In genomic region chr12:79683759-79684158, GRCm38 (mm10) we compare ENCODE assay signal across 16 mouse cellular contexts.
DNase-seq lines count a peak whose midpoint lies in the region; ATAC-seq and TF ChIP-seq lines count a peak whose summit lies in the region.
"Had no signal": no experiment of that assay in that cellular context is flagged by ENCODE, and none has a peak within 500 bp of the region (broad histone marks: within the 10 kb centered on the region; RNA-seq: fewer than 3 reads in every experiment).

No protein-coding gene starts in this region.

- no peak for ATAC-seq in liver, postnatal 0 days
- ATAC-seq in liver, embryonic 11.5 days (replicated peaks; ENCODE audit: low FRiP score), result no peak
- ATAC-seq in inflammation-experienced regulatory T-cells, adult 6 months, result peak; percentile 50
- ATAC-seq in midbrain, postnatal 0 days (ENCODE audit: low FRiP score), result no peak

- H3K4me3 ChIP-seq in liver, postnatal 0 days (ENCODE audit: low read depth, low read length), result no peak overlapping the region
- no peak overlapping the region for H3K4me3 ChIP-seq in liver, embryonic 11.5 days (ENCODE audit: low read depth, low read length)
- H3K4me3 ChIP-seq in small intestine, adult 2 months (ENCODE audit: low read depth, low read length), result no peak overlapping the region
- no peak overlapping the region for H3K4me3 ChIP-seq in midbrain, postnatal 0 days (ENCODE audit: low read depth, low read length)
- H3K4me3 ChIP-seq: hindbrain, embryonic 12.5 days; left cerebral cortex, adult 2 months; liver, embryonic 13.5 days had no signal

- H3K36me3 ChIP-seq in liver, postnatal 0 days (replicated peaks; ENCODE audit: insufficient read depth, low read length), result no peaks in the 10 kb centered on the region
- H3K36me3 ChIP-seq in liver, embryonic 11.5 days (ENCODE audit: control insufficient read depth, insufficient read depth, low read length), result no peaks in the 10 kb centered on the region
- no peaks in the 10 kb centered on the region for H3K36me3 ChIP-seq in small intestine, adult 2 months (ENCODE audit: control insufficient read depth, insufficient read depth, low read length)
- H3K36me3 ChIP-seq in midbrain, postnatal 0 days (ENCODE audit: insufficient read depth, low read length), result no peaks in the 10 kb centered on the region
- H3K36me3 ChIP-seq: hindbrain, embryonic 12.5 days; liver, embryonic 13.5 days had no signal

- no peak for TF ChIP-seq POLR2A in small intestine, adult 2 months (IDR thresholded peaks at IDR 0.05; ENCODE audit: low read depth, low read length)

- WGBS in liver, postnatal 0 days (ENCODE audit: insufficient replicate concordance), result 53% methylated on average over 4 of the region's 4 CpGs
- WGBS in liver, embryonic 11.5 days, result 61% methylated on average over 4 of the region's 4 CpGs
- 38% methylated on average over 4 of the region's 4 CpGs for WGBS in small intestine, adult 2 months
- 81% methylated on average over 4 of the region's 4 CpGs for WGBS in midbrain, postnatal 0 days

- no peak overlapping the region for H3K4me2 ChIP-seq in liver, postnatal 0 days (ENCODE audit: low read depth, low read length)
- H3K4me2 ChIP-seq in liver, embryonic 11.5 days, result no peak overlapping the region
- H3K4me2 ChIP-seq in midbrain, postnatal 0 days (ENCODE audit: low read depth, low read length, poor library complexity, severe bottlenecking), result no peak overlapping the region
- H3K4me2 ChIP-seq: hindbrain, embryonic 12.5 days; liver, embryonic 13.5 days; midbrain, embryonic 11.5 days had no signal

- no peak overlapping the region; the same call in 1 of the 2 replicates for H3K27ac ChIP-seq in liver, postnatal 0 days (ENCODE audit: low read depth)
- no peak overlapping the region for H3K27ac ChIP-seq in liver, embryonic 11.5 days (ENCODE audit: low read depth, low read length)
- 0 out of 2 replicates have a peak overlapping the region, but pooled peaks have one; percentile 18 for H3K27ac ChIP-seq in small intestine, adult 2 months (ENCODE audit: insufficient read depth, low read depth, low read length)
- H3K27ac ChIP-seq in midbrain, postnatal 0 days (ENCODE audit: low read depth, low read length), result no peak overlapping the region
- H3K27ac ChIP-seq: hindbrain, embryonic 12.5 days; left cerebral cortex, adult 2 months had no signal

- no peak overlapping the region for H3K9ac ChIP-seq in liver, postnatal 0 days (replicated peaks)
- no peak overlapping the region for H3K9ac ChIP-seq in liver, embryonic 11.5 days (ENCODE audit: low read depth, low read length)
- H3K9ac ChIP-seq in midbrain, postnatal 0 days (replicated peaks; ENCODE audit: low read length, poor library complexity, severe bottlenecking), result no peak overlapping the region
- H3K9ac ChIP-seq: hindbrain, embryonic 12.5 days; liver, embryonic 13.5 days had no signal

- peak; percentile 35 for DNase-seq in gastrocnemius, adult 18-20 months (ENCODE audit: low spot score)
- no peak for DNase-seq in gastrocnemius, postnatal 25 days
- no peak for DNase-seq in liver, postnatal 0 days
- DNase-seq in liver, embryonic 11.5 days (ENCODE audit: low spot score), result no peak
- no peak for DNase-seq in midbrain, postnatal 0 days (ENCODE audit: low spot score)
- DNase-seq in left cerebral cortex, adult 8-10 months (ENCODE audit: low spot score in 2 of 2), result no peak
- DNase-seq: adrenal gland, postnatal 25 days; cerebellum, postnatal 36 days; kidney, postnatal 14 days; liver, embryonic 13.5 days; thymus, adult 18-20 months had no signal

- peaks cover 12% of the 10 kb centered on the region for H3K4me1 ChIP-seq in liver, postnatal 0 days (ENCODE audit: insufficient read depth)
- peaks cover 12% of the 10 kb centered on the region for H3K4me1 ChIP-seq in liver, embryonic 11.5 days (replicated peaks; ENCODE audit: control insufficient read depth, insufficient read depth, low read length)
- no peaks in the 10 kb centered on the region; the same call in none of the 2 replicates for H3K4me1 ChIP-seq in small intestine, adult 2 months (ENCODE audit: control insufficient read depth, insufficient read depth, insufficient read length, low read length)
- H3K4me1 ChIP-seq in midbrain, postnatal 0 days (ENCODE audit: insufficient read depth, low read length), result no peaks in the 10 kb centered on the region

- no peak for TF ChIP-seq CTCF in liver, postnatal 0 days (IDR thresholded peaks at IDR 0.05; ENCODE audit: low read depth)
- TF ChIP-seq CTCF in small intestine, adult 2 months (IDR thresholded peaks at IDR 0.05; ENCODE audit: extremely low read depth, insufficient read length, insufficient replicate concordance, low read depth, low read length), result no peak
- no peak for TF ChIP-seq CTCF in midbrain, postnatal 0 days (IDR thresholded peaks at IDR 0.05)

- no peaks in the 10 kb centered on the region for H3K9me3 ChIP-seq in liver, postnatal 0 days (ENCODE audit: low read length)
- no peaks in the 10 kb centered on the region for H3K9me3 ChIP-seq in liver, embryonic 11.5 days (ENCODE audit: control insufficient read depth, low read length)
- H3K9me3 ChIP-seq in midbrain, postnatal 0 days (ENCODE audit: low read length), result no peaks in the 10 kb centered on the region
- H3K9me3 ChIP-seq: hindbrain, embryonic 12.5 days; liver, embryonic 13.5 days had no signal

- no peaks in the 10 kb centered on the region for H3K27me3 ChIP-seq in liver, postnatal 0 days (ENCODE audit: insufficient read depth, low read length)
- no peaks in the 10 kb centered on the region for H3K27me3 ChIP-seq in liver, embryonic 11.5 days (replicated peaks; ENCODE audit: control insufficient read depth, insufficient read depth, low read length)
- no peaks in the 10 kb centered on the region for H3K27me3 ChIP-seq in small intestine, adult 2 months (ENCODE audit: control insufficient read depth, insufficient read depth, low read length)
- H3K27me3 ChIP-seq in midbrain, postnatal 0 days (ENCODE audit: insufficient read depth, low read length), result no peaks in the 10 kb centered on the region
- H3K27me3 ChIP-seq: hindbrain, embryonic 12.5 days; liver, embryonic 13.5 days had no signal

- TF ChIP-seq EP300 in liver, postnatal 0 days (IDR thresholded peaks at IDR 0.05; ENCODE audit: low read depth), result peak; percentile 13; the same call in 1 of the 2 replicates
